Mouse (Mus musculus): ENCODE results near the gene Hey2. TPM values are rescaled to one million over a fixed set of nuclear protein-coding genes. Genes with fewer than 3 reads are reported as not detected.

Hey2 gene
- polyA plus RNA-seq (2012; rRNA removed) = 6.0 and 11.6 TPM in 2 replicates

DNA sequence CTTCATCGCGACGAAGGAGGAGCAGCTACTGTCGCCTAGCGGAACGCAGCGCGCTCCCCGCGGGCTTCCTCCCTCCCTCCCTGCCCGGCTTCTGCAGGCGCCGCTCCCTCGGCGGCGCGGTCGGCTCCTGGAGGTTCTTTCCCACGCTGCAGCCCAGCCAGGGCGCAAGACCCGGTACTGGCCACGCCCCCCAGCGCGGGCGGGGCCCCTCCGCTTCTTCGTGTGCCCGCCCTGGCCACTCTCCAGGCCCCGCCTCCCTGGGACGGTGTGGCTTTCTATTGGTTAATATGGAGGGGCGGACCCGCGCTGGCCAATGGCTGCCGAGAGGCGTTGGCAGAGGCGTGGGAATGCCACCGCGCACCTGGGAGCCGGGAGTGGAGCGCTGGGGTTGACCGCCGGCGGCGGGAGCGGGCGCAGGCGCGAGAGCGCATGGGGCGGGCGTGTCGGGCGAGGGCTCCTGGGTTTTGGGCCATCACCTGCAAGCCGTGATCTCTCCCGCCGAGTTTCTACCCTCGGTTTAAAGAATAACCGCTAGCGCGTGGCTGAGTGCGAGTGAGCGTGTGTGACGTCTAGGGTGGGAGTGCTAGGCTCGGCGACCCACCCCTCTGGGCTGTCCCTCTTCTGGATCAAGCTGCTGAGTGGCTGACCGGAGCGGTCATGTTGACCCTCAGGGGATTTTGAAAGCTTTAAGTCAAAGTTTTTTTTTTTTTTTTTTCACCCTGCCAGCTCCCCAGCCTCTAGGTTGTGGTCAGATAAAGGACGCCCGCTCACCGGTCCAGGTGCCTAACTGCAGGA is at the start of gene Hey2:
Hey2 (minus strand) TSS at position 159 of the 795 bp plus-strand sequence.

DNA sequence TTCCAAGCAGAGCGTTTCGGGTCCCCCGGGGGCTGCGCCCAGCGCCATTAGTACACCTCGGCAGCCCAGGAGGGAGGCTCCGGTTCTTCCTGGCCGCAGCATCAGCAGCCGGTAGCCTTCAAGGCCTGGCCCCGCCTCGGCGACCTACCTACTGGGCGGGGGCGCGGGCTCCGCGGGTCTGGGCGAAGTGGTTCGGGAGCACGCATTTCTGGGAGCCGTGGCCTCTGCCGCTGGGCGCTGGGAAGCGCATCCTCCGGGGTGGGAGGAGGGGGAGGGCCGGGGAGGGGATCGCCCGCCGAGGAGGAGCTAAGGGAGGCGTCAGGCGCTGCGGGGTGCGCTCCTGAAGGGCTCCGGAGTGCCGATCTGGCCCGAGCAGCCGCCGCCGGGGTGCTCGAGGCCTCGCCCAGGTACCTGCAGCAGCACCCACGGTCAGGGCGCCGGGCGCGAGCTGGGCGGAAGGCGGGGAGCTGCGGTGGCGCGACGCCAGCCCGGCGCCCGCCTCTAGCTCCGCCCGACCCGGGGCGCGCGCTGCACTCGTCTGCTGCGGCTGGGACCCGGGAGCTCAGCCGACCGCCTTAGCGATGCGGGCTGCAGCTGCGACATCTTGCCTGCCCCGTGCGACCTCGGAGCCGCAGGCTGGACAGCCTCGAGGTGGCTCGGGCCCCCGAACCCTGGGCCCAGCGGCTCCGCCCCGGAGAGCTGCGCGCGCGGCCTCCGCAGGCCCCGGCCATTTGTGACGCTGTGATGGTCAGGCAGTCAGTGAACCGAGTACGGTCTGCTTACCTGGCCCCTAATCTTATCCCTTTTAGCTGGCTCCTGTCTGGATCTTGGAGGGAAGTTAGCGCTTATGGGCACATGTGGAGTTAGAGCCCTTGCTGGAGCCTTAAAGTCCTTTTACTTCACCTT is 39.7 kb downstream of the Hey2 start, which contains the start of gene Ncoa7:
Ncoa7 (minus strand) TSS at position 646 of the 906 bp plus-strand sequence.

Other genes starting within 250 kb of the Hey2 start
- gene Trmt11, start 242.1 kb downstream of the Hey2 start, polyA plus RNA-seq (2012; rRNA removed) = 8.9 and 11.9 TPM in 2 replicates
- 7.4 and 9.9 TPM in 2 replicates for gene Hint3, start 213.2 kb downstream of the Hey2 start, polyA plus RNA-seq (2012; rRNA removed)
- gene Ncoa7, start 39.5 kb downstream of the Hey2 start, polyA plus RNA-seq (2012; rRNA removed) = 8.1 and 11.2 TPM in 2 replicates

Measured in central nervous system, embryonic 11.5 days (tissue).